Mouse (Mus musculus) thymus, postnatal 25 days (tissue): Measurements from ENCODE around the gene Cyp2d9.
"Not testable (repeated sequence)": the region's sequence is repeated elsewhere in the genome, so short reads cannot be mapped to it uniquely, and the experiment has no call there.

ENCODE experiments used
- DNase-seq: peaks from one replicate; pipeline ENCODE4 v3.0.0; 2022

Gene Cyp2d9

GRCm38 (mm10) chr15:82452133-82452532, 18.9 kb downstream of the Cyp2d9 start:
- not testable (repeated sequence) for DNase-seq

GRCm38 (mm10) chr15:82453501-82453900, 20.3 kb downstream of the Cyp2d9 start:
- DNase-seq: not testable (repeated sequence)

- DNase-seq: not testable (repeated sequence)
These were observed 23.0 kb downstream of the Cyp2d9 start for GRCm38 (mm10) chr15:82456086-82456790.

GRCm38 (mm10) chr15:82457064-82458021, 24.1 kb downstream of the Cyp2d9 start:
- DNase-seq: no peak

- not testable (repeated sequence) for DNase-seq
These were observed 26.0 kb downstream of the Cyp2d9 start for GRCm38 (mm10) chr15:82459266-82459665.

GRCm38 (mm10) chr15:82464701-82465100, 31.5 kb downstream of the Cyp2d9 start:
- no peak for DNase-seq

GRCm38 (mm10) chr15:82494273-82494672, 61.0 kb downstream of the Cyp2d9 start:
- DNase-seq: not testable (repeated sequence)
